Mouse (Mus musculus) hindbrain, embryonic 11.5 days (tissue): ENCODE results near the gene Itpr3. TPM values are rescaled to one million over a fixed set of nuclear protein-coding genes. Genes with fewer than 3 reads are reported as not detected.
A peak's percentile ranks its signal among the peaks of the same experiment; 100 is the strongest.

ENCODE experiments used
- ATAC-seq: fragments of 200-750 bp; cut with Nextera tagmentation; 2 replicates; pipeline ENCODE4 v1.8.0; 2017; ENCODE audit warnings: mild to moderate bottlenecking, moderate TSS enrichment, moderate library complexity; ENCODE audit not compliant: low FRiP score
- DNase-seq: peaks from one replicate; pipeline ENCODE4 v3.0.0-alpha.2; 2015; ENCODE audit warnings: low spot score
- H3K27ac ChIP-seq: fragments of 300-500 bp; sonication (generic); 2 replicates; pipeline ENCODE4 v1.5.1; 2014; ENCODE audit warnings: mild to moderate bottlenecking, low read depth, low read length
- H3K27me3 ChIP-seq: fragments of 300-500 bp; sonication (generic); 2 replicates; pipeline ENCODE4 v1.6.1; 2014; ENCODE audit warnings: mild to moderate bottlenecking, low read length, moderate library complexity, mixed read lengths; ENCODE audit not compliant: control insufficient read depth, insufficient read depth
- H3K36me3 ChIP-seq: fragments of 300-500 bp; sonication (generic); 2 replicates; pipeline ENCODE4 v1.6.1; 2014; ENCODE audit warnings: mild to moderate bottlenecking, low read length, moderate library complexity, mixed read lengths; ENCODE audit not compliant: control insufficient read depth, insufficient read depth
- H3K4me1 ChIP-seq: fragments of 300-500 bp; sonication (generic); replicated peaks from 2 replicates; pipeline ENCODE4 v1.6.1; 2014; ENCODE audit warnings: low read length, mixed read lengths; ENCODE audit not compliant: control insufficient read depth, insufficient read depth
- H3K4me2 ChIP-seq: fragments of 300-500 bp; sonication (generic); replicated peaks from 2 replicates; pipeline ENCODE4 v1.6.1; 2014; ENCODE audit warnings: mild to moderate bottlenecking, low read depth, low read length
- H3K4me3 ChIP-seq: fragments of 300-500 bp; sonication (generic); 2 replicates; pipeline ENCODE4 v1.5.1; 2014; ENCODE audit warnings: low read depth, low read length
- H3K9ac ChIP-seq: fragments of 300-500 bp; sonication (generic); 2 replicates; pipeline ENCODE4 v1.6.1; 2014; ENCODE audit warnings: low read depth, low read length
- H3K9me3 ChIP-seq: fragments of 300-500 bp; sonication (generic); 2 replicates; pipeline ENCODE4 v1.6.1; 2016; ENCODE audit warnings: low read length; ENCODE audit not compliant: control insufficient read depth
- WGBS: fragments of 180-500 bp; shearing (Covaris S2); extraction: QIAGEN DNeasy Blood & Tissue Kit; methylation state at CpG from one replicate; pipeline ENCODE4 v1.1.7; 2014; 5-methylcytosine and 5-hydroxymethylcytosine counted together
- polyA plus RNA-seq: library from polyadenylated mRNA; unstranded; fragments of >200 nt; fragmentation: Nextera tagmentation; extraction: Ambion mirVana; gene quantifications from 2 replicates; pipeline ENCODE4 v1.2.1, GENCODE M21; 2014

Gene Itpr3
- polyA plus RNA-seq, 1 experiment from 2014 or later, result 1.3 TPM

- Histone ChIP-seq H3K4me2 (no peak overlapping the region), H3K4me3 (no peak overlapping the region), H3K36me3 (no peaks in the 10 kb centered on the region), H3K27me3 (peaks cover 32% of the 10 kb centered on the region), H3K4me1 (no peaks in the 10 kb centered on the region; the same call in 1 of the 2 replicates), H3K9ac (no peak overlapping the region), H3K27ac (no peak overlapping the region), H3K9me3 (no peaks in the 10 kb centered on the region)
- DNase-seq (no peak), ATAC-seq (no peak)
- WGBS, result 79% methylated on average over 8 of the region's 8 CpGs
Measured at GRCm38 (mm10) chr17:27060698-27061097, 3.6 kb downstream of the Itpr3 start.

GRCm38 (mm10) chr17:27061727-27062126 is 4.6 kb downstream of the Itpr3 start:
- WGBS, result 93% methylated on average over 3 of the region's 3 CpGs
- Histone ChIP-seq H3K4me1 (no peaks in the 10 kb centered on the region; the same call in 1 of the 2 replicates), H3K4me3 (no peak overlapping the region), H3K27me3 (peaks cover 26% of the 10 kb centered on the region), H3K9me3 (no peaks in the 10 kb centered on the region), H3K27ac (no peak overlapping the region), H3K9ac (no peak overlapping the region), H3K36me3 (no peaks in the 10 kb centered on the region), H3K4me2 (no peak overlapping the region)
- no peak for ATAC-seq
- no peak for DNase-seq

- Histone ChIP-seq H3K4me3 (no peak overlapping the region), H3K27me3 (peaks cover 16% of the 10 kb centered on the region), H3K36me3 (no peaks in the 10 kb centered on the region), H3K4me2 (no peak overlapping the region), H3K9me3 (no peaks in the 10 kb centered on the region), H3K27ac (no peak overlapping the region), H3K4me1 (no peaks in the 10 kb centered on the region), H3K9ac (no peak overlapping the region)
- DNase-seq, result no peak
- ATAC-seq, result no peak
- 95% methylated on average over 7 of the region's 7 CpGs for WGBS
Measured at GRCm38 (mm10) chr17:27062684-27063083, 5.6 kb downstream of the Itpr3 start.

GRCm38 (mm10) chr17:27063717-27064116 is 6.6 kb downstream of the Itpr3 start:
- ATAC-seq (no peak), DNase-seq (no peak)
- H3K9me3 ChIP-seq, result no peaks in the 10 kb centered on the region
- no peak overlapping the region for H3K9ac ChIP-seq
- no peak overlapping the region for H3K4me3 ChIP-seq
- H3K36me3 ChIP-seq, result no peaks in the 10 kb centered on the region
- H3K27ac ChIP-seq, result no peak overlapping the region
- H3K4me1 ChIP-seq, result no peaks in the 10 kb centered on the region
- no peak overlapping the region for H3K4me2 ChIP-seq
- WGBS, result 59% methylated on average over 6 of the region's 6 CpGs
- peaks cover 6% of the 10 kb centered on the region for H3K27me3 ChIP-seq

- no peak overlapping the region for H3K4me3 ChIP-seq
- DNase-seq, result no peak
- H3K27me3 ChIP-seq, result peaks cover 2% of the 10 kb centered on the region; the same call in 1 of the 2 replicates
- ATAC-seq, result no peak
- peaks cover under 1% of the 10 kb centered on the region; the same call in 1 of the 2 replicates for H3K4me1 ChIP-seq
- no peak overlapping the region for H3K27ac ChIP-seq
- H3K36me3 ChIP-seq, result no peaks in the 10 kb centered on the region
- H3K4me2 ChIP-seq, result no peak overlapping the region
- H3K9me3 ChIP-seq, result no peaks in the 10 kb centered on the region
- no peak overlapping the region for H3K9ac ChIP-seq
- 72% methylated on average over 2 of the region's 2 CpGs for WGBS
Measured at GRCm38 (mm10) chr17:27064195-27064594, 7.1 kb downstream of the Itpr3 start.

GRCm38 (mm10) chr17:27066065-27066464 is 9.0 kb downstream of the Itpr3 start:
- DNase-seq (no peak), ATAC-seq (no peak)
- 85% methylated on average over 7 of the region's 7 CpGs for WGBS
- no peaks in the 10 kb centered on the region for H3K36me3 ChIP-seq
- no peaks in the 10 kb centered on the region for H3K9me3 ChIP-seq
- peaks cover 5% of the 10 kb centered on the region for H3K4me1 ChIP-seq
- no peaks in the 10 kb centered on the region for H3K27me3 ChIP-seq
- no peak overlapping the region for H3K4me2 ChIP-seq
- H3K4me3 ChIP-seq, result no peak overlapping the region
- H3K9ac ChIP-seq, result no peak overlapping the region
- no peak overlapping the region for H3K27ac ChIP-seq

GRCm38 (mm10) chr17:27069071-27069470 is 12.0 kb downstream of the Itpr3 start:
- Histone ChIP-seq H3K4me2 (no peak overlapping the region), H3K27ac (no peak overlapping the region), H3K4me1 (peaks cover 5% of the 10 kb centered on the region), H3K27me3 (no peaks in the 10 kb centered on the region), H3K9me3 (no peaks in the 10 kb centered on the region), H3K4me3 (no peak overlapping the region), H3K9ac (no peak overlapping the region), H3K36me3 (no peaks in the 10 kb centered on the region)
- WGBS, result 66% methylated on average over 5 of the region's 5 CpGs
- no peak for ATAC-seq
- no peak for DNase-seq

GRCm38 (mm10) chr17:27070913-27071312 is 13.8 kb downstream of the Itpr3 start:
- Histone ChIP-seq H3K27me3 (no peaks in the 10 kb centered on the region), H3K4me2 (no peak overlapping the region), H3K4me3 (no peak overlapping the region), H3K4me1 (peaks cover 5% of the 10 kb centered on the region), H3K9me3 (no peaks in the 10 kb centered on the region), H3K36me3 (no peaks in the 10 kb centered on the region), H3K27ac (no peak overlapping the region), H3K9ac (no peak overlapping the region)
- 91% methylated on average over 7 of the region's 7 CpGs for WGBS
- DNase-seq, result no peak
- ATAC-seq, result no peak

GRCm38 (mm10) chr17:27071630-27072029 is 14.5 kb downstream of the Itpr3 start:
- Histone ChIP-seq H3K36me3 (no peaks in the 10 kb centered on the region), H3K27me3 (no peaks in the 10 kb centered on the region), H3K4me3 (no peak overlapping the region), H3K9ac (no peak overlapping the region), H3K4me1 (peaks cover 5% of the 10 kb centered on the region), H3K4me2 (no peak overlapping the region), H3K27ac (no peak overlapping the region), H3K9me3 (no peaks in the 10 kb centered on the region)
- ATAC-seq (no peak), DNase-seq (peak; percentile 58)
- 48% methylated on average over 6 of the region's 6 CpGs for WGBS
